Mouse (Mus musculus): ENCODE results near the gene Borcs5.

Borcs5 gene

GRCm38 (mm10) chr6:134626564-134626963 lies 12.7 kb upstream of the Borcs5 start:
- DNase-seq (ENCODE audit: low spot score) = peak; percentile 27

GRCm38 (mm10) chr6:134630447-134630846 lies 8.9 kb upstream of the Borcs5 start:
- no peak for DNase-seq (ENCODE audit: low spot score)

- DNase-seq (ENCODE audit: low spot score) = peak; percentile 70
These were observed 7.2 kb upstream of the Borcs5 start, which contains the start of gene Mansc1 for GRCm38 (mm10) chr6:134631947-134632687. Gene Mansc1 (minus strand): TSS chr6:134632488.

GRCm38 (mm10) chr6:134632756-134633155 lies 6.6 kb upstream of the Borcs5 start:
- no peak for DNase-seq (ENCODE audit: low spot score)

GRCm38 (mm10) chr6:134633553-134633952 lies 5.8 kb upstream of the Borcs5 start:
- no peak for DNase-seq (ENCODE audit: low spot score)

- DNase-seq (ENCODE audit: low spot score) = no peak
These were observed 2.8 kb upstream of the Borcs5 start for GRCm38 (mm10) chr6:134636476-134636875.

- no peak for DNase-seq (ENCODE audit: low spot score)
These were observed 590 bp downstream of the Borcs5 start for GRCm38 (mm10) chr6:134639900-134640299.

- DNase-seq (ENCODE audit: low spot score) = peak; percentile 94
These were observed 1.5 kb downstream of the Borcs5 start for GRCm38 (mm10) chr6:134640485-134641475.

GRCm38 (mm10) chr6:134641738-134642446 lies 2.6 kb downstream of the Borcs5 start:
- no peak for DNase-seq (ENCODE audit: low spot score)

- DNase-seq (ENCODE audit: low spot score) = no peak
These were observed 4.0 kb downstream of the Borcs5 start for GRCm38 (mm10) chr6:134643296-134643695.

- DNase-seq (ENCODE audit: low spot score) = no peak
These were observed 7.5 kb downstream of the Borcs5 start for GRCm38 (mm10) chr6:134646835-134647234.

- DNase-seq (ENCODE audit: low spot score) = no peak
These were observed 8.3 kb downstream of the Borcs5 start for GRCm38 (mm10) chr6:134647621-134648020.

- no peak for DNase-seq (ENCODE audit: low spot score)
These were observed 9.0 kb downstream of the Borcs5 start for GRCm38 (mm10) chr6:134648356-134648755.

GRCm38 (mm10) chr6:134656527-134656926 lies 17.2 kb downstream of the Borcs5 start:
- no peak for DNase-seq (ENCODE audit: low spot score)

- DNase-seq (ENCODE audit: low spot score) = peak; percentile 50
These were observed 20.0 kb downstream of the Borcs5 start for GRCm38 (mm10) chr6:134659108-134659958.

- no peak for DNase-seq (ENCODE audit: low spot score)
These were observed 21.6 kb downstream of the Borcs5 start for GRCm38 (mm10) chr6:134660714-134661406.

GRCm38 (mm10) chr6:134664573-134664972 lies 25.3 kb downstream of the Borcs5 start:
- no peak for DNase-seq (ENCODE audit: low spot score)

GRCm38 (mm10) chr6:134665817-134666216 lies 26.5 kb downstream of the Borcs5 start:
- no peak for DNase-seq (ENCODE audit: low spot score)

- DNase-seq (ENCODE audit: low spot score) = no peak
These were observed 29.2 kb downstream of the Borcs5 start for GRCm38 (mm10) chr6:134668519-134668918.

GRCm38 (mm10) chr6:134669179-134669865 lies 30.0 kb downstream of the Borcs5 start:
- no peak for DNase-seq (ENCODE audit: low spot score)
